Mouse (Mus musculus) cerebellum, adult 2 months (tissue): ENCODE results near the gene Cyba. TPM values are rescaled to one million over a fixed set of nuclear protein-coding genes. Genes with fewer than 3 reads are reported as not detected.

Experiments
- DNase-seq, 2 experiments: peaks; one replicate each; pipeline ENCODE4 v3.0.0; 2021
- H3K27ac ChIP-seq: fragments of 200-500 bp; 2 replicates; pipeline ENCODE4 v1.5.1; 2012; ENCODE audit warnings: low read length, control low read depth, inconsistent platforms; ENCODE audit not compliant: insufficient read depth
- H3K27me3 ChIP-seq: fragments of 200-500 bp; 2 replicates; pipeline ENCODE4 v1.6.1; 2012; ENCODE audit warnings: inconsistent platforms, mild to moderate bottlenecking, low read length, moderate library complexity; ENCODE audit not compliant: control insufficient read depth, insufficient read depth
- H3K4me1 ChIP-seq: fragments of 200-500 bp; 2 replicates; pipeline ENCODE4 v1.6.1; 2011; ENCODE audit warnings: low read length; ENCODE audit not compliant: control insufficient read depth, insufficient read depth
- H3K4me3 ChIP-seq: fragments of 200-500 bp; replicated peaks from 2 replicates; pipeline ENCODE3; 2011; ENCODE audit warnings: mild to moderate bottlenecking, low read depth, low read length, control low read depth; ENCODE audit not compliant: insufficient read depth
- CTCF ChIP-seq: fragments of 200-500 bp; IDR thresholded peaks from 2 replicates; pipeline ENCODE4 v1.5.1; 2011; ENCODE audit warnings: low read depth, mild to moderate bottlenecking, control low read depth, low read length, moderate library complexity, borderline replicate concordance; ENCODE audit not compliant: insufficient read depth
- POLR2A ChIP-seq: fragments of 200-500 bp; IDR thresholded peaks from 2 replicates; pipeline ENCODE4 v1.6.1; 2011; ENCODE audit warnings: low read length, control low read depth, borderline replicate concordance; ENCODE audit not compliant: insufficient read depth
- WGBS: fragments of 180-500 bp; shearing (Covaris S2); methylation state at CpG from one replicate; pipeline ENCODE4 v1.1.7; 2018; 5-methylcytosine and 5-hydroxymethylcytosine counted together
- polyA plus RNA-seq: library from polyadenylated mRNA; depleted of rRNA; stranded (reverse); fragments of >200 nt; gene quantifications from 2 replicates; pipeline ENCODE4 v1.2.3, GENCODE M21; 2012; rRNA removed

Cyba gene
- 12.0 and 15.5 TPM in 2 replicates for polyA plus RNA-seq

DNA sequence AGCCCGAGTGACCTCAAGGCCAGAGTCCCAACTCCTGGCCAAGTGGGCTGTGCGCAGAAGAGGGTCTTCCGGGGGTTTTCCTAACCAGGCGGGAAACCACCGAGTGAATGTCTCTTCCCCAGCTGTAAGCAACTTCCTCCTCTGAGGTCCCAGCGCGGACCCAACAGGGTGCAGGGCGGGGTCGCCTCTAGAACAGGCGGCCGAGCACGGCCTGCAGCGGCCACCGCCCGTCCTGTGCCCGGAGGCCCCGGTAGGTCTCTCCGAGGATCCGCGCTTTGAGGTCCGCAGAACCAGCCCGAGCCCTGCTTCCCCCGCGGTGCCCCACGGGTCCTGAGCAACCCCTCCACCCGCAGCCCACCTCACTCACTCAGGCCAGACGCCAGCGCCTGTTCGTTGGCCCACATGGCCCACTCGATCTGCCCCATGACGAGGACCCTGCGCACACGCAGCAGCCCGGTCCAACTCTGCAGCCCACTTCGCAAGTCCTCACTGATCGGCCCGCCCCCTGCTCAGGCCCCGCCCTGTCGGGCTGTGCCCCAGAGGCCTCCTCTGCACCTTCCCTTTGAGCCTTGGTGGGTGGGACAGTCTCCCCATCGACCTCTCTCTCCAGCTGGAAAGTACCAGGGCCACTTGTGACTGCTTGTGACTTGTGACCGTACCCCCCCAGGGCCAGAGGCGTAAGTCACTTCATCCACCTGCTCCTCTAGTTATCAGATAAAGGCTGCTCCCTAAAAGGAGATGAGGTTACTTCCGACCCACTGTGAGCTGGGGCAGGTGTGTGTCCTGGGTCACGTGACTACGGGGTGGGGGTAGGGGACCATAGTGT, at the start of gene Cyba:
Cyba (minus strand) TSS at position 488 of the 826 bp plus-strand sequence.
- no peak within 1 kb of the TSS for H3K27ac ChIP-seq
- TF ChIP-seq CTCF (no peak), POLR2A (no peak)

DNA sequence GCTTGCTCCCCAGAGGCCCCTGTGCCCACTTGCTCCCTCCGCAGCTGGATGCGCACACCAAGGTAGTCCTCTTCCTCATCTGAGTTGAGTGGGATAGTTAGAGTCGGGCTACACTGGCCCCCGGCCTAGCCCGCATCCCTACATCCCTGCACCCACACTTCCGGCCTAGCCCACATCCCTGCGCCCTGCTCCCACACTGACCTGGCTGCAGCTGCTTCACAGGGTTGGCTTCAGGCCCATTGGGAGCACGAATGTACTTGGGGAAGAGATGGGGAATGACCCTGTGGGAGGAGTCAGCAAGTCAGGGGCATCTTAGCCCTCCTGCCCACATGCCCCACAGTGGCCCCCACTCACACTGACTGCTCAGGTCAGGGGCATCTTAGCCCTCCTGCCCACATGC, 49.7 kb upstream of the Cyba start:
- peaks cover 1% of the 10 kb centered on the region for H3K4me1 ChIP-seq

More for the DNA sequence above, at the start of gene Cyba:
- DNase-seq = no peak
- 25% methylated on average over 45 of the region's 45 CpGs for WGBS
- no peaks in the 10 kb centered on the region for H3K27me3 ChIP-seq
- H3K4me3 ChIP-seq = no peak within 1 kb of the TSS
- H3K4me1 ChIP-seq = no peaks in the 10 kb centered on the region; the same call in 1 of the 2 replicates

DNA sequence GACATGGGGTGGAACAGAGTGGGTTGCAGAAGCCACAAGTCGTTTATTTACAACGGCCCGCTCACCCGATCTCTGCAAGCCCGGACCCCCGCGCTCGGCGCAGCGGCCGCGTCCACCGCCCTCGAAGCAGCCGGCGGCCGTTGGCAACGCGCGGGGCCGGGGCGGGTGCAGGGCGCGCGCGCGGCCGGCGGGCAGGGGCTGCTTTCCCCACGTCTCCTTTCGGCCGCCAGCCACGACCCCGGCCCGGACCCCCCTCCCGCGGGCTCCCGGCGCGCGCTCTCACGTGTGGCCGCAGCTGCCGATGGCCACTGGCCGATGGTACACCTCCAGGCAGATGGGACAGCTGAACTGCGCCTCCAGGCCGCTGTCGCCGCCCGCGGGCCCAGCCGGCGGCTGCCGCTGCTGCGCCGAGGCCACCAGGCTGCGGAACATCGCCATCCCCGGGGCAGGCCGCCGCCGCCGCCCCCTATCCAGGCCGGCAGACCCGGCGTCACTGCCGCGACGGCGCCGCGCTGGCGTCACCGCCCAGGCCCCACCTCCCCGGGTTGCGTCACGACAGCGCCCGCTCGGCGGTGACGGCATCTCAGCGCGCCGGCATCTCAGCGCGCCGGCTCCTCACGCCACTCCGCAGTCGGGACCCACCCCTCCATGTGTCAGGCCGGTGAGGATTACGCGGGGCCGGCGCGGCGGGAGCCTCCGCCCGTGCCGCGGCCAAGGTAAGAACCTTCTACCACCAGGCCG, 43.0 kb upstream of the Cyba start, which contains the start of the genes Rnf166 and Ctu2:
Rnf166 (minus strand) TSS at position 485 of the 741 bp plus-strand sequence.
Ctu2 (plus strand) TSS at position 564 of the 741 bp plus-strand sequence.
- WGBS = under 1% methylated on average over 102 of the region's 103 CpGs
- Histone ChIP-seq H3K4me1 (peaks cover 18% of the 10 kb centered on the region), H3K4me3 (peak within 1 kb of the TSS; percentile 82), H3K27me3 (no peaks in the 10 kb centered on the region), H3K27ac (peak within 1 kb of the TSS; percentile 81)
- TF ChIP-seq CTCF (no peak), POLR2A (peak; percentile 61)
- DNase-seq = peak; percentile 92 to 94

More for the DNA sequence above, 49.7 kb upstream of the Cyba start:
- TF ChIP-seq POLR2A (no peak), CTCF (no peak)
- H3K27me3 ChIP-seq = no peaks in the 10 kb centered on the region
- 84% methylated on average over 8 of the region's 8 CpGs for WGBS
- no peak for DNase-seq
- no peak overlapping the region for H3K27ac ChIP-seq
- no peak overlapping the region for H3K4me3 ChIP-seq

GRCm38 (mm10) chr8:122474951-122475560, 42.3 kb upstream of the Cyba start:
- peak; percentile 43 to 57 for DNase-seq
- Histone ChIP-seq H3K27ac (no peak overlapping the region), H3K4me3 (peak overlapping the region; percentile 82), H3K27me3 (no peaks in the 10 kb centered on the region), H3K4me1 (peaks cover 18% of the 10 kb centered on the region)
- WGBS = 2% methylated on average over 16 of the region's 16 CpGs
- TF ChIP-seq CTCF = no peak
- TF ChIP-seq POLR2A = no peak

DNA sequence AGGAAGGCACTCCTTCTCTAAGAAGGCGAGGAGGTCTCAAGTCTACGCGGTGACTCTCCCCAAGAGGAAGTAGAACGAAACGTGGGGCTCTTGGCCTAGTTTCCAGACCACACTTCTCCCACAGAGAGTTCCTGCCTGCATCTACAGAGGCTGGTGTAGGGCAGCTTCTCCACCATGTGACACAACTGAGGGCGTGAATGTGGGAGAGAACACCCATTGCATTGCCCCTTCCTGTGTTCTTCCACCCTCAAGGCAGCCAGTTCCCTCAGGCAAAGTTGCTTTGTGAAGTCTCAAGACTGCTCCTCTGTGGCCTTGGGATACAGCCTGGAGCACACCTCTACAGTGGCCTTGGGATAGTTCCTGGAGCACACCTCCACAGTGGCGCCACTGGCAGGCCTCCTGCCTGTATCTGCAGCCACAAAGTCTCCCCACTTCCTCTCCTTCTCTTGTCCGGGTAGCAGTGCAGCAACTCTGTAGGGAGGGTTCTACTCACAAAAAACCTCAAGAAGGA, 41.2 kb upstream of the Cyba start:
- no peak for TF ChIP-seq POLR2A
- no peak for TF ChIP-seq CTCF
- Histone ChIP-seq H3K27me3 (no peaks in the 10 kb centered on the region), H3K4me3 (no peak overlapping the region), H3K4me1 (peaks cover 18% of the 10 kb centered on the region), H3K27ac (no peak overlapping the region)
- no peak for DNase-seq
- 86% methylated on average over 8 of the region's 8 CpGs for WGBS

DNA sequence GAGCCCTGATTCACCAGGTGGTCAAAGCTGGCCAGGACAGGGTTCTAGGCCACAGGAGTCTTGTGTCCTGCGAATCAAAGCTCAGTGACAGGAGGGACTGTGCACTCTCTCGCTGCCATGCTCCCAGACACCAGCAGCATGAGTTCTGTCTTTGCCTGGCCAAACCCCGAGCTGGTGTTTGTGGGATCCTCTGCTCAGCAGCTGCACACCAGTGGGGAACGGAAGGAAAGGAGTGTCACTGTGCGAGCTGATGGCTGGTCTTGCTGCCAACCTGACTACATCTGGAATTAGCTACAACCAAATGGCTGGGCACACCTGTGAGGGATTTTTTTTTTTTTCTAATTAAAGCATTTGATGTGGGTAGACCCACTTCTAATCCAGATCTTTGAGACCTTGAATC, 38.0 kb upstream of the Cyba start:
- TF ChIP-seq CTCF (no peak), POLR2A (no peak)
- WGBS = 78% methylated on average over 5 of the region's 5 CpGs
- no peak for DNase-seq
- Histone ChIP-seq H3K4me1 (peaks cover 12% of the 10 kb centered on the region; the same call in 1 of the 2 replicates), H3K27ac (no peak overlapping the region), H3K4me3 (no peak overlapping the region), H3K27me3 (no peaks in the 10 kb centered on the region)

DNA sequence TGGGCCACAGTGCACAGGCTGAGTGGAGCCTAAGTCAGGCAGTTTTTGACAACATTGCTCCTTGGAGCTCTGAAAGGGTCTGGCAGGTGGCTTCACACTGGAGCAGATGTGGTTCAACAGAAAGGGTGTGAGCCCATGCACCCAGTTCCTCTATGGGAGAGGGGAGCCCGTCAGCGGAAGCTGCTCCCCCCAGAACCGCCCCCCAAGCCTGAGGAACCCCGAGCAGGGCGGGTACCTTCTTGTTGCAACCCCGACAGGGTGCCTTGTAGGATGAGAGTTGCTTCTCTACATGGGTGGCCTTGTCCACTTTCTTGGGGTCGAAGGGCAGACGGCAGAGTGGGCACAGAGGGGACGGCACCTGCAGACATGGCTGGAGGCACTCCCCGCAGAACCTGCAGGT, 37.2 kb upstream of the Cyba start:
- Histone ChIP-seq H3K27me3 (no peaks in the 10 kb centered on the region), H3K4me1 (peaks cover 12% of the 10 kb centered on the region; the same call in 1 of the 2 replicates), H3K4me3 (no peak overlapping the region), H3K27ac (no peak overlapping the region)
- no peak for DNase-seq
- no peak for TF ChIP-seq CTCF
- TF ChIP-seq POLR2A = no peak
- WGBS = 86% methylated on average over 10 of the region's 10 CpGs

DNA sequence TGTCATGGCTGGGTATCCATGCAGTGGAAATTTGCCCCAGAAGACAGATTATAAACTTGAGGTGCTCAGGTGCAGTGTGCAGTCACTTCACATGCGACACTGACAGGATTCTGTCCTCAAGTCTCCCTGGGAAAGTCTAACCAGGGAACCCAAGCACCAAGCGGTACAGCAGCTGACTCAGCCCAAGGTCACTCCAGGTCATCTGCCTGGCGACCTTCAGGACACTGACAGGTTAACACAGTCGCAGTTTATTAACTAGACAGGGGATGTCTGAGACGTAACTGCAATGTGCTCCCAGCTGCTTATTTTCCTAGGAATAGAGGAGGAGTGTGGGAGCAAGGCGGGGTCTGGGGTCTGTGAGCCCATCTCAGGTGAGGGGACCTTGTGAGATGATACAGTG, 36.7 kb upstream of the Cyba start:
- WGBS = 80% methylated on average over 6 of the region's 6 CpGs
- peaks cover 7% of the 10 kb centered on the region; the same call in 1 of the 2 replicates for H3K4me1 ChIP-seq
- no peaks in the 10 kb centered on the region for H3K27me3 ChIP-seq
- no peak overlapping the region for H3K27ac ChIP-seq
- TF ChIP-seq POLR2A = no peak
- TF ChIP-seq CTCF = no peak
- H3K4me3 ChIP-seq = no peak overlapping the region
- no peak for DNase-seq
